Mouse (Mus musculus): ENCODE measurements around the gene Mapk13.
A peak's percentile ranks its signal among the peaks of the same experiment; 100 is the strongest.

Gene Mapk13

GRCm38 (mm10) chr17:28775161-28775560, 6.1 kb downstream of the Mapk13 start:
- DNase-seq (ENCODE audit: low read depth, low spot score), result no peak

GRCm38 (mm10) chr17:28776817-28777216, 7.7 kb downstream of the Mapk13 start:
- peak; percentile 16 for DNase-seq (ENCODE audit: low read depth, low spot score)

- no peak for DNase-seq (ENCODE audit: low read depth, low spot score)
These were observed 8.3 kb downstream of the Mapk13 start for GRCm38 (mm10) chr17:28777231-28778005.

GRCm38 (mm10) chr17:28779735-28780134, 10.6 kb downstream of the Mapk13 start:
- no peak for DNase-seq (ENCODE audit: low read depth, low spot score)

GRCm38 (mm10) chr17:28780836-28781235, 11.7 kb downstream of the Mapk13 start:
- no peak for DNase-seq (ENCODE audit: low read depth, low spot score)

GRCm38 (mm10) chr17:28781290-28782045, 12.4 kb downstream of the Mapk13 start:
- no peak for DNase-seq (ENCODE audit: low read depth, low spot score)

- no peak for DNase-seq (ENCODE audit: low read depth, low spot score)
These were observed 15.9 kb downstream of the Mapk13 start for GRCm38 (mm10) chr17:28785036-28785435.

- no peak for DNase-seq (ENCODE audit: low read depth, low spot score)
These were observed 18.4 kb downstream of the Mapk13 start for GRCm38 (mm10) chr17:28787507-28787906.

- no peak for DNase-seq (ENCODE audit: low read depth, low spot score)
These were observed 27.9 kb downstream of the Mapk13 start for GRCm38 (mm10) chr17:28797031-28797430.

GRCm38 (mm10) chr17:28799291-28800160, 30.4 kb downstream of the Mapk13 start:
- DNase-seq (ENCODE audit: low read depth, low spot score), result peak; percentile 82

GRCm38 (mm10) chr17:28800281-28800670, 31.2 kb downstream of the Mapk13 start:
- DNase-seq (ENCODE audit: low read depth, low spot score), result no peak

- DNase-seq (ENCODE audit: low read depth, low spot score), result peak; percentile 82
These were observed 31.7 kb downstream of the Mapk13 start, which contains the start of gene Brpf3 for GRCm38 (mm10) chr17:28800671-28801412. Gene Brpf3 (plus strand): TSS chr17:28801090.

GRCm38 (mm10) chr17:28801474-28802005, 32.4 kb downstream of the Mapk13 start:
- peak; percentile 99 for DNase-seq (ENCODE audit: low read depth, low spot score)

GRCm38 (mm10) chr17:28802006-28802481, 32.9 kb downstream of the Mapk13 start:
- no peak for DNase-seq (ENCODE audit: low read depth, low spot score)

GRCm38 (mm10) chr17:28803316-28803715, 34.2 kb downstream of the Mapk13 start:
- no peak for DNase-seq (ENCODE audit: low read depth, low spot score)

- DNase-seq (ENCODE audit: low read depth, low spot score), result no peak
These were observed 35.9 kb downstream of the Mapk13 start for GRCm38 (mm10) chr17:28804973-28805372.

- no peak for DNase-seq (ENCODE audit: low read depth, low spot score)
These were observed 37.7 kb downstream of the Mapk13 start for GRCm38 (mm10) chr17:28806770-28807169.

GRCm38 (mm10) chr17:28808714-28809113, 39.6 kb downstream of the Mapk13 start:
- no peak for DNase-seq (ENCODE audit: low read depth, low spot score)

GRCm38 (mm10) chr17:28809175-28809831, 40.2 kb downstream of the Mapk13 start:
- no peak for DNase-seq (ENCODE audit: low read depth, low spot score)

GRCm38 (mm10) chr17:28812345-28812744, 43.2 kb downstream of the Mapk13 start:
- DNase-seq (ENCODE audit: low read depth, low spot score), result no peak

Data from A20 (cell line).